Mouse (Mus musculus) thymus, adult 2 months (tissue): Measurements from ENCODE around the gene Slc45a3.

Source experiments
- CTCF ChIP-seq: fragments of 200-500 bp; IDR thresholded peaks from 2 replicates; pipeline ENCODE4 v1.5.1; 2012; ENCODE audit warnings: mild to moderate bottlenecking, control low read depth, low read length, moderate library complexity, borderline replicate concordance; ENCODE audit not compliant: control insufficient read depth, poor library complexity, insufficient read depth; ENCODE audit errors: extremely low read depth
- POLR2A ChIP-seq: fragments of 200-500 bp; IDR thresholded peaks from 2 replicates; pipeline ENCODE4 v1.6.1; 2012; ENCODE audit warnings: mild to moderate bottlenecking, low read length, control low read depth, moderate library complexity; ENCODE audit not compliant: control insufficient read depth, poor library complexity, insufficient read depth; ENCODE audit errors: extremely low read depth

GRCm38 (mm10) chr1:131955131-131955757 is 7.5 kb upstream of the Slc45a3 start:
- TF ChIP-seq CTCF (no peak), POLR2A (no peak)
